9 mouse cellular contexts compared by ENCODE assay signal in the genomic region with DNA sequence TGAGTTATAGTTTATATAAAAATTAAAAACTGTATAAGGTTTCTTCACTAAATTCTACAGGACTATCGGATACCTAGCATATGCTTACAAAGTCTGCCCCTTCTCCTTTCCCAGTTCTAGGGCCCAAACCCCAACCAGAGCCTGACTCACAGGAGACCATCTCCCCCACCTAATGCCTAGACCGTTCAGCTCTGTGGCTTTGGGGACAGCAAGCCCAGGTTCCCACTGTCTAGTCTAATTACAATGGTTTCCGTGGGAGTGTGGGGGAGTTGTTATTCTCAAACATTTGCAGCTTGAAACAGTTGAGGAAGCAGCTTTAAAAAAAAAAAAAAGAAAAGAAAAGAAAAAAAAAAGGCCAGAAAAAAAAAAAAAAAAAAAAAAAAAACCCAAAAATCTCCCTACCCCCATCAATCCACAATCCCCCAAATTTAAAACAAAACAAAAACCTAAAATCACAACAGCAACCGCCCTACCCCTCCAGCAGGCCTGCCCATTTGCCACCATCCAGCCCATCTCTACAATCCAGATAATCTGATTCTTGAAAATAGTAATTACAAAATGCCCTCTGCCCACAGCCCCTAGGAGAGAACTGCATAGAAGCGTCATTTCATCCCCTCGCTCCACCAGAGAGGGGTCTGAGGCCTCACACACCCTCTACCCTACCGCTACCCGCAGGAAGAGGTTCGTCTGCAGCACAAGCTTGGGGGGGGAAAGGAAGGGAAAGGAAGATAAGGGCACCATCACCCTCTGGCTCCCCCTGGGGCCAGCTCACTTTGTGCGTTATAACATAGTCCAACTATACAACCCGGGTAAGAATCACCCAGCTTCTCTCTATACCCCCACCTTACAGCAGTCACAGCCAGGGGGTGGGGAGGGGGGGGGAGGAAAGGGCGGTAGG. TPM values are rescaled to one million over a fixed set of nuclear protein-coding genes. Genes with fewer than 3 reads are reported as not detected.
A peak's percentile ranks its signal among the peaks of the same experiment; 100 is the strongest.
DNase-seq lines count a peak whose midpoint lies in the region; ATAC-seq lines count a peak whose summit lies in the region.
"Had no signal": no experiment of that assay in that cellular context is flagged by ENCODE, and none has a peak within 500 bp of the region (broad histone marks: within the 10 kb centered on the region; RNA-seq: fewer than 3 reads in every experiment).

No protein-coding gene starts in this region.

- no peaks in the 10 kb centered on the region for H3K9me3 ChIP-seq in neural tube, embryonic 11.5 days (ENCODE audit: control insufficient read depth, low read length)
- H3K9me3 ChIP-seq in limb, embryonic 13.5 days, result no peaks in the 10 kb centered on the region
- no peaks in the 10 kb centered on the region for H3K9me3 ChIP-seq in neural tube, embryonic 14.5 days (ENCODE audit: control insufficient read depth, low read length)

- DNase-seq in adrenal gland, postnatal 14 days, result peak; percentile 58
- DNase-seq in adrenal gland, postnatal 4 days (ENCODE audit: low spot score in 2 of 2), result no peak
- no peak for DNase-seq in neural tube, embryonic 11.5 days (ENCODE audit: low spot score)
- DNase-seq in neural tube, embryonic 10.5 days (ENCODE audit: extremely low spot score, low spot score), result no peak
- no peak for DNase-seq in layer of hippocampus, adult 11-12 months (ENCODE audit: low spot score)
- no peak for DNase-seq in frontal cortex, postnatal 36 days (ENCODE audit: low spot score in 2 of 2)

- H3K4me1 ChIP-seq in neural tube, embryonic 11.5 days (ENCODE audit: control insufficient read depth, insufficient read depth, low read length), result no peaks in the 10 kb centered on the region
- H3K4me1 ChIP-seq in limb, embryonic 13.5 days, result peaks cover 19% of the 10 kb centered on the region
- peaks cover 9% of the 10 kb centered on the region; the same call in 1 of the 2 replicates for H3K4me1 ChIP-seq in neural tube, embryonic 14.5 days (ENCODE audit: control insufficient read depth, insufficient read depth, low read length)

- H3K4me2 ChIP-seq in neural tube, embryonic 11.5 days (ENCODE audit: low read depth), result peak overlapping the region; percentile 67; the same call in 1 of the 2 replicates
- H3K4me2 ChIP-seq in limb, embryonic 13.5 days (replicated peaks), result peak overlapping the region; percentile 69
- H3K4me2 ChIP-seq in neural tube, embryonic 14.5 days (ENCODE audit: low read depth, low read length), result peak overlapping the region; percentile 74; the same call in 1 of the 2 replicates

- no peaks in the 10 kb centered on the region for H3K27me3 ChIP-seq in neural tube, embryonic 11.5 days (ENCODE audit: control insufficient read depth, insufficient read depth, low read length)
- no peaks in the 10 kb centered on the region for H3K27me3 ChIP-seq in limb, embryonic 13.5 days
- H3K27me3 ChIP-seq in neural tube, embryonic 14.5 days (ENCODE audit: control insufficient read depth, insufficient read depth, low read length), result no peaks in the 10 kb centered on the region

- H3K36me3 ChIP-seq in neural tube, embryonic 11.5 days (ENCODE audit: control insufficient read depth, insufficient read depth, low read length), result peaks cover 33% of the 10 kb centered on the region
- H3K36me3 ChIP-seq in limb, embryonic 13.5 days, result peaks cover 49% of the 10 kb centered on the region
- H3K36me3 ChIP-seq in neural tube, embryonic 14.5 days (ENCODE audit: control insufficient read depth, insufficient read depth, low read length), result peaks cover 30% of the 10 kb centered on the region

- no peak for ATAC-seq in neural tube, embryonic 11.5 days (ENCODE audit: insufficient read depth, low FRiP score, low TSS enrichment)
- ATAC-seq in limb, embryonic 13.5 days (ENCODE audit: low FRiP score, low read depth), result no peak
- no peak for ATAC-seq in neural tube, embryonic 14.5 days (ENCODE audit: low read depth)

- WGBS in neural tube, embryonic 11.5 days, result 67% methylated on average over 11 of the region's 12 CpGs
- 67% methylated on average over 12 of the region's 12 CpGs for WGBS in limb, embryonic 13.5 days
- 61% methylated on average over 12 of the region's 12 CpGs for WGBS in neural tube, embryonic 14.5 days

- no peak overlapping the region for H3K4me3 ChIP-seq in neural tube, embryonic 11.5 days (ENCODE audit: low read depth, low read length)
- peak overlapping the region; percentile 76; the same call in 1 of the 2 replicates for H3K4me3 ChIP-seq in limb, embryonic 13.5 days
- H3K4me3 ChIP-seq in neural tube, embryonic 14.5 days (ENCODE audit: low read depth, low read length), result no peak overlapping the region

- no peak overlapping the region for H3K9ac ChIP-seq in neural tube, embryonic 11.5 days (ENCODE audit: low read length)
- no peak overlapping the region for H3K9ac ChIP-seq in limb, embryonic 13.5 days
- H3K9ac ChIP-seq in neural tube, embryonic 14.5 days (replicated peaks; ENCODE audit: low read depth, low read length), result 0 out of 2 replicates have a peak overlapping the region, but pooled peaks have one; percentile 76

- H3K27ac ChIP-seq in neural tube, embryonic 11.5 days (ENCODE audit: low read depth, low read length), result no peak overlapping the region
- peak overlapping the region; percentile 94; the same call in 1 of the 2 replicates for H3K27ac ChIP-seq in limb, embryonic 13.5 days
- no peak overlapping the region for H3K27ac ChIP-seq in neural tube, embryonic 14.5 days (ENCODE audit: low read depth, low read length)

RNA-seq across cellular contexts. Expression of a gene that starts 1.1 kb away (rescaled TPM):
- total RNA-seq in adrenal gland, postnatal 14 days (2021), result 59.1 and 62.5 TPM in 2 replicates
- 10 to 100 TPM; 66.4 to 68.2 TPM for total RNA-seq in adrenal gland, postnatal 4 days (2021)
- polyA plus RNA-seq in neural tube, embryonic 11.5 days (2014; fragmentation: Nextera tagmentation; extraction: Ambion mirVana), result 73.1 and 74.0 TPM in 2 replicates
- 93.4 and 94.5 TPM in 2 replicates for polyA plus RNA-seq in limb, embryonic 13.5 days (2015; fragmentation: Nextera tagmentation; extraction: Ambion mirVana)
- polyA plus RNA-seq in neural tube, embryonic 14.5 days (2014; fragmentation: Nextera tagmentation; extraction: Ambion mirVana), result 57.7 and 61.6 TPM in 2 replicates

RNA-seq across cellular contexts. Expression of a gene that starts 23.1 kb away (rescaled TPM):
- 0.11 TPM in 1 of 2 replicates, not detected in the other for total RNA-seq in adrenal gland, postnatal 14 days (2021)
- 1 to 10 TPM in 1 of 2 experiments, under 1 TPM in 1; 0.76 to 4.2 TPM for total RNA-seq in adrenal gland, postnatal 4 days (2021)
- 0.48 and 0.78 TPM in 2 replicates for polyA plus RNA-seq in neural tube, embryonic 11.5 days (2014; fragmentation: Nextera tagmentation; extraction: Ambion mirVana)
- 0.05 TPM in 1 of 2 replicates, not detected in the other for polyA plus RNA-seq in limb, embryonic 13.5 days (2015; fragmentation: Nextera tagmentation; extraction: Ambion mirVana)
- 0.44 and 0.54 TPM in 2 replicates for polyA plus RNA-seq in neural tube, embryonic 14.5 days (2014; fragmentation: Nextera tagmentation; extraction: Ambion mirVana)

RNA-seq across cellular contexts. Expression of a gene that starts 38.6 kb away (rescaled TPM):
- total RNA-seq in adrenal gland, postnatal 14 days (2021), result 64.0 and 66.6 TPM in 2 replicates
- 10 to 100 TPM; 68.9 to 71.5 TPM for total RNA-seq in adrenal gland, postnatal 4 days (2021)
- polyA plus RNA-seq in neural tube, embryonic 11.5 days (2014; fragmentation: Nextera tagmentation; extraction: Ambion mirVana), result 14.7 and 16.3 TPM in 2 replicates
- 14.7 and 14.9 TPM in 2 replicates for polyA plus RNA-seq in limb, embryonic 13.5 days (2015; fragmentation: Nextera tagmentation; extraction: Ambion mirVana)
- 14.4 and 16.8 TPM in 2 replicates for polyA plus RNA-seq in neural tube, embryonic 14.5 days (2014; fragmentation: Nextera tagmentation; extraction: Ambion mirVana)

RNA-seq across cellular contexts. Expression of a gene that starts 42.8 kb away (rescaled TPM):
- not detected in 2 replicates for total RNA-seq in adrenal gland, postnatal 14 days (2021)
- total RNA-seq in adrenal gland, postnatal 4 days (2021), result not detected
- polyA plus RNA-seq in neural tube, embryonic 11.5 days (2014; fragmentation: Nextera tagmentation; extraction: Ambion mirVana), result 11.8 and 12.9 TPM in 2 replicates
- not detected in 2 replicates for polyA plus RNA-seq in limb, embryonic 13.5 days (2015; fragmentation: Nextera tagmentation; extraction: Ambion mirVana)
- polyA plus RNA-seq in neural tube, embryonic 14.5 days (2014; fragmentation: Nextera tagmentation; extraction: Ambion mirVana), result 1.9 and 3.9 TPM in 2 replicates
- polyA plus RNA-seq: large intestine, adult 2 months had no signal

RNA-seq across cellular contexts. Expression of a gene that starts 54.5 kb away (rescaled TPM):
- 0.48 and 0.79 TPM in 2 replicates for total RNA-seq in adrenal gland, postnatal 14 days (2021)
- total RNA-seq in adrenal gland, postnatal 4 days (2021), result 1 to 10 TPM in 1 of 2 experiments, under 1 TPM in 1; 0.68 to 1.2 TPM
- 0.51 and 0.95 TPM in 2 replicates for polyA plus RNA-seq in neural tube, embryonic 11.5 days (2014; fragmentation: Nextera tagmentation; extraction: Ambion mirVana)
- 2.1 and 2.4 TPM in 2 replicates for polyA plus RNA-seq in limb, embryonic 13.5 days (2015; fragmentation: Nextera tagmentation; extraction: Ambion mirVana)
- polyA plus RNA-seq in neural tube, embryonic 14.5 days (2014; fragmentation: Nextera tagmentation; extraction: Ambion mirVana), result 0.19 TPM in 1 of 2 replicates, not detected in the other
